Mouse (Mus musculus) ES-E14 (cell line): ENCODE results near the gene Cmss1. TPM values are rescaled to one million over a fixed set of nuclear protein-coding genes. Genes with fewer than 3 reads are reported as not detected.
A peak's percentile ranks its signal among the peaks of the same experiment; 100 is the strongest.

Experiments used
- DNase-seq: peaks from one replicate; pipeline ENCODE4 v3.0.0-alpha.2; 2013; ENCODE audit warnings: low read depth, low spot score
- H3K27ac ChIP-seq: 2 replicates; pipeline ENCODE4 v1.5.1; 2012; ENCODE audit warnings: low read depth, mild to moderate bottlenecking, low read length, moderate library complexity, mixed read lengths; ENCODE audit not compliant: poor library complexity, insufficient read depth, severe bottlenecking
- H3K36me3 ChIP-seq: 2 replicates; pipeline ENCODE4 v1.6.1; 2012; ENCODE audit warnings: mild to moderate bottlenecking, low read length, moderate library complexity, mixed read lengths; ENCODE audit not compliant: control insufficient read depth, poor library complexity, insufficient read depth, severe bottlenecking
- H3K4me1 ChIP-seq, 2 experiments: fragments of 150-350 bp in 1 of 2; sonication (generic) in 1 of 2; 2 replicates each; pipeline ENCODE4 v1.6.1; 2012; ENCODE audit warnings: low read length in 2 of 2, mild to moderate bottlenecking in 1 of 2, mixed read lengths in 1 of 2; ENCODE audit not compliant: control insufficient read depth in 2 of 2, insufficient read depth in 2 of 2, poor library complexity in 1 of 2
- H3K4me3 ChIP-seq, 2 experiments: fragments of 150-350 bp in 1 of 2; sonication (generic) in 1 of 2; 2 replicates each; pipeline ENCODE4 v1.5.1; 2012; ENCODE audit warnings: low read length in 2 of 2, low read depth in 1 of 2, mild to moderate bottlenecking in 1 of 2, mixed read lengths in 1 of 2; ENCODE audit not compliant: insufficient read depth in 1 of 2, poor library complexity in 1 of 2, severe bottlenecking in 1 of 2
- H3K9ac ChIP-seq: 2 replicates; pipeline ENCODE4 v1.6.1; 2012; ENCODE audit warnings: low read depth, mild to moderate bottlenecking, low read length, mixed read lengths; ENCODE audit not compliant: poor library complexity, insufficient read depth, severe bottlenecking
- H3K9me3 ChIP-seq: fragments of 150-350 bp; sonication (generic); 2 replicates; pipeline ENCODE4 v1.6.1; 2012; ENCODE audit warnings: low read depth, mild to moderate bottlenecking, low read length; ENCODE audit not compliant: control insufficient read depth, insufficient read depth
- CHD2 ChIP-seq: IDR thresholded peaks from 2 replicates; pipeline ENCODE4 v1.6.1; 2014; ENCODE audit warnings: mild to moderate bottlenecking, low read depth, low read length, inconsistent platforms
- HCFC1 ChIP-seq: IDR thresholded peaks from 2 replicates; pipeline ENCODE4 v1.6.1; 2012; ENCODE audit warnings: low read length, inconsistent platforms, borderline replicate concordance; ENCODE audit not compliant: insufficient read depth
- MAFK ChIP-seq: IDR thresholded peaks from 2 replicates; pipeline ENCODE4 v1.6.1; 2014; ENCODE audit warnings: mild to moderate bottlenecking, low read depth, low read length, inconsistent platforms; ENCODE audit not compliant: insufficient read depth
- ZC3H11A ChIP-seq: IDR thresholded peaks from 2 replicates; pipeline ENCODE4 v1.6.1; 2012; ENCODE audit warnings: low read depth, mild to moderate bottlenecking, inconsistent platforms, low read length, borderline replicate concordance
- ZNF384 ChIP-seq: IDR thresholded peaks from 2 replicates; pipeline ENCODE4 v1.6.1; 2012; ENCODE audit warnings: low read depth, low read length, inconsistent platforms
- in situ Hi-C, 2 experiments: fragments of 600-800 bp; cut with MboI; formaldehyde crosslinking; loops; one replicate each; pipeline ENCODE4 v1.15.1; 2025; ENCODE audit warnings: low sequenced_read_pairs in 2 of 2, inconsistent platforms in 1 of 2; ENCODE audit not compliant: unreplicated experiment in 2 of 2
- total RNA-seq: library from RNA; depleted of rRNA; stranded (reverse); fragments of 300-350 nt; gene quantifications from 2 replicates; pipeline ENCODE4 v1.2.3, GENCODE M21; 2012

The Cmss1 gene
- total RNA-seq, 1 experiment: 58.7 TPM

DNA sequence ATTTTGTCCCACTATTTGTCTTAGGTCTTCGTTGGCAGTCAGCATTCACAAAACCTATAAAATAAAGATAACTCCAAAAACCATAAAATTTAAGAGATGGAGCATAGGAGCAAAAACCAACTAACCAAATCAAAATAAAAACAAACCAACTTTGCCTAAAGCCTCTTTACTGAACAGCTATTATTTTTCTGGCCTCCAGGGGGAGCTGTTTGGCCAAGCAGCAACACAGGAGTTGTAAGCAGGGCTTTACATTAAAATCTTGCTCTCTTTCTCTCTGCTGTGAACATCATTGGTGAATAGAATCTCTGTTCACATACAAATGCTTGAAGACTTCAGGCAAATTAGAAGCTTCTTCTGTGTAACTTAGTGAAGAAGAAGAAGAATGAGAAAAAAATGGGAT, 5.1 kb upstream of the Cmss1 start:
- no peak for DNase-seq
- Histone ChIP-seq H3K4me1 (no peaks in the 10 kb centered on the region; a peak in 1 of 4 replicates), H3K9me3 (no peaks in the 10 kb centered on the region), H3K4me3 (no peak overlapping the region), H3K9ac (no peak overlapping the region), H3K36me3 (no peaks in the 10 kb centered on the region), H3K27ac (no peak overlapping the region)
- in situ Hi-C loops: no loop called here
- TF ChIP-seq ZC3H11A: no peak
- TF ChIP-seq MAFK: no peak
- no peak for TF ChIP-seq HCFC1
- no peak for TF ChIP-seq CHD2
- no peak for TF ChIP-seq ZNF384

GRCm38 (mm10) chr16:57601031-57601430, 5.6 kb downstream of the Cmss1 start:
- in situ Hi-C loops: no loop called here
- no peaks in the 10 kb centered on the region for H3K4me1 ChIP-seq

GRCm38 (mm10) chr16:57597295-57597957, 9.2 kb downstream of the Cmss1 start:
- Histone ChIP-seq H3K4me3 (no peak overlapping the region), H3K9ac (no peak overlapping the region), H3K9me3 (no peaks in the 10 kb centered on the region), H3K27ac (no peak overlapping the region), H3K36me3 (no peaks in the 10 kb centered on the region), H3K4me1 (no peaks in the 10 kb centered on the region; a peak in 1 of 4 replicates)
- in situ Hi-C loops: loop anchor here in 1 of 2 experiments (25.0 kb wide), 1 partner anchor 360 kb away; the partner anchor contains the start of gene Tbc1d23
- TF ChIP-seq CHD2 (no peak), ZNF384 (no peak), HCFC1 (no peak), ZC3H11A (no peak), MAFK (no peak)
- DNase-seq: no peak

More at GRCm38 (mm10) chr16:57601031-57601430, 5.6 kb downstream of the Cmss1 start:
- no peaks in the 10 kb centered on the region for H3K9me3 ChIP-seq
- TF ChIP-seq CHD2: no peak
- TF ChIP-seq ZC3H11A: no peak
- no peak for TF ChIP-seq MAFK
- no peak for TF ChIP-seq ZNF384
- no peak for TF ChIP-seq HCFC1
- no peak for DNase-seq
- H3K4me3 ChIP-seq: no peak overlapping the region
- no peak overlapping the region for H3K9ac ChIP-seq
- no peaks in the 10 kb centered on the region for H3K36me3 ChIP-seq
- no peak overlapping the region for H3K27ac ChIP-seq

GRCm38 (mm10) chr16:57593422-57594157, 13.1 kb downstream of the Cmss1 start:
- DNase-seq: peak; percentile 65
- in situ Hi-C loops: loop anchor here in 1 of 2 experiments (25.0 kb wide), 1 partner anchor 356 kb away; the partner anchor contains the start of gene Tbc1d23
- TF ChIP-seq ZNF384 (no peak), MAFK (no peak), HCFC1 (no peak), ZC3H11A (0 out of 2 replicates have a peak, but pooled peaks have one; percentile 47), CHD2 (no peak)
- Histone ChIP-seq H3K36me3 (no peaks in the 10 kb centered on the region), H3K4me1 (no peaks in the 10 kb centered on the region; a peak in 1 of 4 replicates), H3K4me3 (peak overlapping the region in 1 of 2 experiments; percentile 67; a peak in 2 of 4 replicates), H3K9ac (no peak overlapping the region), H3K9me3 (no peaks in the 10 kb centered on the region), H3K27ac (no peak overlapping the region)
